Mouse (Mus musculus) layer of hippocampus, adult 18-20 months (tissue): Measurements from ENCODE around the gene Thra. TPM values are rescaled to one million over a fixed set of nuclear protein-coding genes. Genes with fewer than 3 reads are reported as not detected.

ENCODE experiments used
- DNase-seq, 2 experiments: peaks; one replicate each; pipeline ENCODE4 v3.0.0; 2022; ENCODE audit warnings: low spot score in 2 of 2
- total RNA-seq, 2 experiments: library from RNA; stranded (reverse); gene quantifications; 2 replicates each; pipeline ENCODE4 v1.2.3; 2021

The Thra gene
- total RNA-seq, 2 experiments from 2014 or later, result 1,110 to 1,111 TPM

- DNase-seq, result peak in 1 of 2 experiments; percentile 67
Observed at GRCm38 (mm10) chr11:98794469-98795014, 54.1 kb downstream of the Thra start.

- peak; percentile 82 to 88 for DNase-seq
Observed at GRCm38 (mm10) chr11:98795015-98795713, 54.7 kb downstream of the Thra start, which contains the start of gene Msl1. Gene Msl1, plus strand, starts transcription at chr11:98795516.

- no peak for DNase-seq
Observed at GRCm38 (mm10) chr11:98795714-98796514, 55.5 kb downstream of the Thra start.

- DNase-seq, result peak; percentile 72 to 79
Observed at GRCm38 (mm10) chr11:98796515-98797216, 56.2 kb downstream of the Thra start.

- no peak for DNase-seq
Observed at GRCm38 (mm10) chr11:98797306-98797705, 56.9 kb downstream of the Thra start.

- no peak for DNase-seq
Observed at GRCm38 (mm10) chr11:98797909-98798308, 57.5 kb downstream of the Thra start.

- no peak for DNase-seq
Observed at GRCm38 (mm10) chr11:98804605-98805004, 64.2 kb downstream of the Thra start, which contains the start of gene Casc3. Gene Casc3, plus strand, starts transcription at chr11:98804905.

- no peak for DNase-seq
Observed at GRCm38 (mm10) chr11:98808417-98808816, 68.0 kb downstream of the Thra start.

- peak; percentile 99 for DNase-seq
Observed at GRCm38 (mm10) chr11:98809457-98810290, 69.2 kb downstream of the Thra start.

- DNase-seq, result no peak
Observed at GRCm38 (mm10) chr11:98810686-98811085, 70.2 kb downstream of the Thra start.

- no peak for DNase-seq
Observed at GRCm38 (mm10) chr11:98816706-98817239, 76.3 kb downstream of the Thra start.

Other genes with a start within 250 kb of the Thra start
- gene Ikzf3, start 194.6 kb upstream of the Thra start, total RNA-seq, result not detected
- not detected for gene Zpbp2, start 189.5 kb upstream of the Thra start, total RNA-seq
- gene Ormdl3, start 153.3 kb upstream of the Thra start, total RNA-seq, result 10 to 100 TPM; 59.2 to 60.6 TPM
- not detected for gene Lrrc3c, start 142.3 kb upstream of the Thra start, total RNA-seq
- 10 to 100 TPM; 11.6 to 11.8 TPM for gene Gm12355, start 115.0 kb upstream of the Thra start, total RNA-seq
- not detected for gene Gsdma3, start 114.3 kb upstream of the Thra start, total RNA-seq
- gene Gsdma2, start 93.9 kb upstream of the Thra start, total RNA-seq, result not detected
- not detected for gene Gsdma, start 76.3 kb upstream of the Thra start, total RNA-seq
- gene Psmd3, start 58.1 kb upstream of the Thra start, total RNA-seq, result 100 to 1,000 TPM; 126 to 131 TPM
- not detected for gene Csf3, start 39.4 kb upstream of the Thra start, total RNA-seq
- 100 to 1,000 TPM; 126 TPM for gene Med24, start 11.2 kb upstream of the Thra start, total RNA-seq
- 10 to 100 TPM; 66.6 to 84.3 TPM for gene Nr1d1, start 34.7 kb downstream of the Thra start, total RNA-seq
- 100 to 1,000 TPM; 178 to 183 TPM for gene Msl1, start 54.9 kb downstream of the Thra start, total RNA-seq
- gene Casc3, start 64.3 kb downstream of the Thra start, total RNA-seq, result 10 to 100 TPM; 57.0 to 58.4 TPM
- 100 to 1,000 TPM; 196 to 203 TPM for gene Rapgefl1, start 96.1 kb downstream of the Thra start, total RNA-seq
- gene Wipf2, start 123.0 kb downstream of the Thra start, total RNA-seq, result 10 to 100 TPM; 75.9 to 80.7 TPM
- gene Cdc6, start 167.2 kb downstream of the Thra start, total RNA-seq, result under 1 TPM; 0.36 to 0.79 TPM
- 10 to 100 TPM; 18.3 to 26.6 TPM for gene Rara, start 187.2 kb downstream of the Thra start, total RNA-seq
- gene Gjd3, start 242.4 kb downstream of the Thra start, total RNA-seq, result 1 to 10 TPM in 1 of 2 experiments, under 1 TPM in 1; 0.52 to 1.2 TPM